Mouse (Mus musculus): ENCODE measurements around the gene Nop2. TPM values are rescaled to one million over a fixed set of nuclear protein-coding genes. Genes with fewer than 3 reads are reported as not detected.

Nop2 gene
- 13.5 and 20.0 TPM in 2 replicates for total RNA-seq (2023)

GRCm38 (mm10) chr6:125131302-125132156, at the start of gene Nop2:
Gene Nop2 (plus strand): TSS chr6:125131909.

GRCm38 (mm10) chr6:125095391-125096278, 36.1 kb upstream of the Nop2 start, which contains the start of gene Chd4:
Gene Chd4 (plus strand): TSS chr6:125095981.

GRCm38 (mm10) chr6:125145001-125145400, 13.3 kb downstream of the Nop2 start, which contains the start of gene Iffo1:
Gene Iffo1 (plus strand): TSS chr6:125145241.

GRCm38 (mm10) chr6:125166051-125166751, 34.5 kb downstream of the Nop2 start, which contains the start of gene Gapdh:
Gene Gapdh (minus strand): TSS chr6:125166467.

GRCm38 (mm10) chr6:125191332-125192015, 59.8 kb downstream of the Nop2 start, which contains the start of the genes Ncapd2 and Mrpl51:
Gene Ncapd2 (minus strand): TSS chr6:125191701.
Gene Mrpl51 (plus strand): TSS chr6:125191801.

Other genes with a start within 250 kb of the Nop2 start
- gene Cd4, start 243.7 kb upstream of the Nop2 start, total RNA-seq (2023): 0.88 TPM in 1 of 2 replicates, not detected in the other
- 0.38 and 0.43 TPM in 2 replicates for gene Lag3, start 220.2 kb upstream of the Nop2 start, total RNA-seq (2023)
- gene Ptms, start 211.8 kb upstream of the Nop2 start, total RNA-seq (2023): 108 and 127 TPM in 2 replicates
- gene Mlf2, start 200.5 kb upstream of the Nop2 start, total RNA-seq (2023): 82.7 and 86.2 TPM in 2 replicates
- 15.5 and 17.7 TPM in 2 replicates for gene Cops7a, start 166.4 kb upstream of the Nop2 start, total RNA-seq (2023)
- gene Pianp, start 135.2 kb upstream of the Nop2 start, total RNA-seq (2023): not detected in 2 replicates
- 86.5 and 92.3 TPM in 2 replicates for gene Zfp384, start 122.8 kb upstream of the Nop2 start, total RNA-seq (2023)
- gene Ing4, start 92.1 kb upstream of the Nop2 start, total RNA-seq (2023): 87.7 and 100 TPM in 2 replicates
- 7.1 and 8.5 TPM in 2 replicates for gene Acrbp, start 82.2 kb upstream of the Nop2 start, total RNA-seq (2023)
- 5.1 and 6.8 TPM in 2 replicates for gene Lpar5, start 64.0 kb upstream of the Nop2 start, total RNA-seq (2023)
- gene Chd4, start 35.9 kb upstream of the Nop2 start, total RNA-seq (2023): 185 and 239 TPM in 2 replicates
- gene Iffo1, start 13.3 kb downstream of the Nop2 start, total RNA-seq (2023): 24.7 and 34.6 TPM in 2 replicates
- gene Gapdh, start 34.6 kb downstream of the Nop2 start, total RNA-seq (2023): 693 and 1,543 TPM in 2 replicates
- 167 and 197 TPM in 2 replicates for gene Ncapd2, start 59.8 kb downstream of the Nop2 start, total RNA-seq (2023)
- gene Mrpl51, start 59.9 kb downstream of the Nop2 start, total RNA-seq (2023): 32.2 and 40.1 TPM in 2 replicates
- gene Vamp1, start 83.6 kb downstream of the Nop2 start, total RNA-seq (2023): 19.8 and 26.2 TPM in 2 replicates
- 10.2 and 11.2 TPM in 2 replicates for gene Tapbpl, start 100.0 kb downstream of the Nop2 start, total RNA-seq (2023)
- gene Cd27, start 105.1 kb downstream of the Nop2 start, total RNA-seq (2023): 0.25 and 0.51 TPM in 2 replicates
- not detected in 2 replicates for gene Tuba3a, start 154.1 kb downstream of the Nop2 start, total RNA-seq (2023)
- gene Ltbr, start 182.0 kb downstream of the Nop2 start, total RNA-seq (2023): 45.2 and 64.4 TPM in 2 replicates
- gene Scnn1a, start 188.8 kb downstream of the Nop2 start, total RNA-seq (2023): 10.9 and 11.0 TPM in 2 replicates
- 352 and 391 TPM in 2 replicates for gene Tnfrsf1a, start 217.5 kb downstream of the Nop2 start, total RNA-seq (2023)
- not detected in 2 replicates for gene Plekhg6, start 248.9 kb downstream of the Nop2 start, total RNA-seq (2023)